Mouse (Mus musculus) forebrain, embryonic 10.5 days (tissue): ENCODE results near the gene Irf2. TPM values are rescaled to one million over a fixed set of nuclear protein-coding genes. Genes with fewer than 3 reads are reported as not detected.

Source experiments
- DNase-seq: peaks from one replicate; pipeline ENCODE4 v3.0.0-alpha.2; 2017; ENCODE audit warnings: low spot score; ENCODE audit errors: extremely low spot score
- H3K27ac ChIP-seq: fragments of 300-500 bp; sonication (generic); 2 replicates; pipeline ENCODE4 v1.5.1; 2016; ENCODE audit warnings: mild to moderate bottlenecking
- H3K27me3 ChIP-seq: fragments of 300-500 bp; sonication (generic); 2 replicates; pipeline ENCODE4 v1.6.1; 2016; ENCODE audit warnings: mild to moderate bottlenecking; ENCODE audit not compliant: poor library complexity, severe bottlenecking
- H3K36me3 ChIP-seq: fragments of 300-500 bp; sonication (generic); replicated peaks from 2 replicates; pipeline ENCODE4 v1.6.1; 2016; ENCODE audit warnings: mild to moderate bottlenecking, moderate library complexity
- H3K4me1 ChIP-seq: fragments of 300-500 bp; sonication (generic); 2 replicates; pipeline ENCODE4 v1.6.1; 2016
- H3K4me3 ChIP-seq: fragments of 300-500 bp; sonication (generic); 2 replicates; pipeline ENCODE4 v1.5.1; 2016; ENCODE audit warnings: mild to moderate bottlenecking, moderate library complexity
- H3K9me3 ChIP-seq: fragments of 300-500 bp; sonication (generic); 2 replicates; pipeline ENCODE4 v1.6.1; 2016; ENCODE audit warnings: mild to moderate bottlenecking, moderate library complexity
- WGBS: fragments of 180-500 bp; shearing (Covaris S2); methylation state at CpG from one replicate; pipeline ENCODE4 v1.1.7; 2016; 5-methylcytosine and 5-hydroxymethylcytosine counted together
- polyA plus RNA-seq: library from polyadenylated mRNA; unstranded; fragments of >200 nt; fragmentation: Nextera tagmentation; extraction: Ambion mirVana; gene quantifications from 2 replicates; pipeline ENCODE4 v1.2.1, GENCODE M21; 2016

Gene Irf2
- polyA plus RNA-seq, 1 experiment from 2014 or later: 7.8 TPM

- H3K27me3 ChIP-seq: no peaks in the 10 kb centered on the region
- no peak overlapping the region for H3K27ac ChIP-seq
- peaks cover 30% of the 10 kb centered on the region for H3K4me1 ChIP-seq
- no peaks in the 10 kb centered on the region for H3K9me3 ChIP-seq
- H3K36me3 ChIP-seq: no peaks in the 10 kb centered on the region
- DNase-seq: no peak
- no peak overlapping the region for H3K4me3 ChIP-seq
- 91% methylated on average over 9 of the region's 9 CpGs for WGBS
Observed at GRCm38 (mm10) chr8:46883232-46884000, 143.9 kb downstream of the Irf2 start.

- WGBS: 86% methylated on average over 2 of the region's 2 CpGs
- DNase-seq: no peak
- Histone ChIP-seq H3K4me1 (peaks cover 26% of the 10 kb centered on the region), H3K4me3 (no peak overlapping the region), H3K9me3 (no peaks in the 10 kb centered on the region), H3K27me3 (no peaks in the 10 kb centered on the region), H3K27ac (no peak overlapping the region), H3K36me3 (no peaks in the 10 kb centered on the region)
Observed at GRCm38 (mm10) chr8:46885786-46886185, 146.3 kb downstream of the Irf2 start.

DNA sequence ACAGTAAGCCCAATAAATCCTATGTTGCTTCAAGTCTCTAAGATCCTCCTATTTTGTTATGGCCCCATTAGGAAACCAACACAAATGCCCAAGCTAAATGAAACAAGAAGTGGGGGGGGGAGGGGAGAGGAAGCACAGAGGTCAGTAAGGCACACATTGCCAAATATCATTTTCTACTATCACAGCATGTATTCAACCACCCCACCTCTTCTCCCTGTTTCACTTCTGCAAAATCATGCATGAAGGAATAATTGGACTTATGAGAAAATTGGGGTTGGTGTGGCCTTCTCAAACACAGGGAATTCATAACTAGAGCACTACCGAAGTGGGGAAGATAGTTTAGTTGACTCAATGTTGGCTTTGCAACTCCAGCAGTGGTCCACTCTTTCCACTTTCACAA lies 146.7 kb downstream of the Irf2 start:
- no peak for DNase-seq
- WGBS: 97% methylated on average over 1 of the region's 1 CpGs
- no peak overlapping the region for H3K4me3 ChIP-seq
- H3K9me3 ChIP-seq: no peaks in the 10 kb centered on the region
- no peaks in the 10 kb centered on the region for H3K36me3 ChIP-seq
- H3K27ac ChIP-seq: no peak overlapping the region
- no peaks in the 10 kb centered on the region for H3K27me3 ChIP-seq
- peaks cover 26% of the 10 kb centered on the region for H3K4me1 ChIP-seq

GRCm38 (mm10) chr8:46887396-46887795 lies 147.9 kb downstream of the Irf2 start:
- Histone ChIP-seq H3K4me3 (no peak overlapping the region), H3K27me3 (no peaks in the 10 kb centered on the region), H3K4me1 (peaks cover 23% of the 10 kb centered on the region), H3K27ac (no peak overlapping the region), H3K36me3 (no peaks in the 10 kb centered on the region), H3K9me3 (no peaks in the 10 kb centered on the region)
- no peak for DNase-seq
- WGBS: 79% methylated on average over 6 of the region's 6 CpGs

GRCm38 (mm10) chr8:46888575-46888974 lies 149.0 kb downstream of the Irf2 start:
- H3K4me1 ChIP-seq: peaks cover 21% of the 10 kb centered on the region
- no peaks in the 10 kb centered on the region for H3K9me3 ChIP-seq
- 75% methylated on average over 4 of the region's 4 CpGs for WGBS
- no peaks in the 10 kb centered on the region for H3K27me3 ChIP-seq
- H3K4me3 ChIP-seq: no peak overlapping the region
- no peak for DNase-seq
- H3K27ac ChIP-seq: no peak overlapping the region
- H3K36me3 ChIP-seq: no peaks in the 10 kb centered on the region

DNA sequence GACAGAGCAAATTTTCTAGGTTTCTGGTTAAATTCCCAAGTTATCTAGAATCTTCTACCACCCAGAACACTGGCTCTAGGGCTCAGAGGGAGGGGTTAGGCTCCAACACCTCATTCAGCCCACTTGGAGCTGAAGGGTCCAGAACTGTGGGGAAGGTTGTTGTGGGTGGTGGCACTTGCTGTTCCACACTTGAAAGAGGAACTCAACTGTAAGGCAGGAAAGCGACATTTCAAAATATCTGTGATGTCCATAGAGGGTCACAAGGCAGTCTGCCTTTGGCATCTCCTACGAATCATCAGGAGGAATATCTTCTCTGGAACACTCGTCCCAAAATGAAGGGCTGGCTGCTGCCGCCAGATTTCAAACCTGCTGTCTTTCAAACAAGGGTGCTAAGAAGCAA lies 150.7 kb downstream of the Irf2 start:
- no peak overlapping the region for H3K4me3 ChIP-seq
- H3K9me3 ChIP-seq: no peaks in the 10 kb centered on the region
- no peaks in the 10 kb centered on the region for H3K27me3 ChIP-seq
- 88% methylated on average over 4 of the region's 4 CpGs for WGBS
- no peaks in the 10 kb centered on the region for H3K36me3 ChIP-seq
- DNase-seq: no peak
- no peak overlapping the region for H3K27ac ChIP-seq
- H3K4me1 ChIP-seq: peaks cover 21% of the 10 kb centered on the region

DNA sequence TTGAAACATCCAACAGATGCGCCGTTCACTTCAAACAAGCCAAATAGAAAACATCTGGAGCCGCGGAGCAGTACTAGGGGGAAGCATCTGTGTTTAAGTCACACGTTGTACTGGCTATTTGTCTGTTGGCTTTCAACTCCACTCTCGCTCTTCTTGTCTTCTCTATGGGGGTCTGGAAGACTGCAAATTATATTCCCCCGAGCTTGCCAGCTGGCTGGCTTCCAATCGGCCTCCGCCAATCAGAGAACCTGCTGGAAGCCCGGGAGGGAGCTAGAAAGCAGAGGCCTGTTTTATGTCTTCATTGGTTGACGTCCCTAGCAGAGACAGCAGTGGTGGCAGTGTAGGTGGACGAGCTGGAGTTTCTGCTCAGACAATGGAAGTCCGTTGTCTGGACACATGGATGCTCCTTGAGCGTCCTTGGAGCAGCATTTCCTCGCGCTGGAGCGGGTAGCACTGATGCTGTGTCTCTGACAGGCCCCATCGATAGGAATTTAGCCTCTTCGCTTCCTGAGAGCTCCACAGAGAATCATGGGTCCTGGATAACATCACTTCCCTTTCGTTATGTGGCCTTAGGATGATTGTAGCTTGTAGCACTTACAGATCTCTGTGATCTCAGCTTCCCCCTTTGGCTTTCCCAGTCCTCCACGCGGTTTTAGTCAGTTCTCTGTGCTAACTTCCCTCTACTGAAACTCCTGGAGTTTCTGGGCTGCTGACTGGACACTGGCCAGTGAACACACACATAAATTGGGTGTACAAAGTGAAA lies 153.2 kb downstream of the Irf2 start:
- no peak for DNase-seq
- no peaks in the 10 kb centered on the region for H3K36me3 ChIP-seq
- H3K4me1 ChIP-seq: peaks cover 15% of the 10 kb centered on the region
- no peaks in the 10 kb centered on the region for H3K27me3 ChIP-seq
- 86% methylated on average over 22 of the region's 22 CpGs for WGBS
- H3K9me3 ChIP-seq: no peaks in the 10 kb centered on the region
- H3K27ac ChIP-seq: peak overlapping the region; percentile 40; the same call in 1 of the 2 replicates
- H3K4me3 ChIP-seq: no peak overlapping the region

GRCm38 (mm10) chr8:46894385-46894784 lies 154.9 kb downstream of the Irf2 start:
- no peaks in the 10 kb centered on the region for H3K9me3 ChIP-seq
- no peak overlapping the region for H3K27ac ChIP-seq
- no peak for DNase-seq
- 93% methylated on average over 2 of the region's 2 CpGs for WGBS
- no peak overlapping the region for H3K4me3 ChIP-seq
- no peaks in the 10 kb centered on the region for H3K36me3 ChIP-seq
- H3K4me1 ChIP-seq: peaks cover 11% of the 10 kb centered on the region
- H3K27me3 ChIP-seq: peaks cover 5% of the 10 kb centered on the region; the same call in 1 of the 2 replicates

GRCm38 (mm10) chr8:46896005-46896404 lies 156.5 kb downstream of the Irf2 start:
- Histone ChIP-seq H3K4me3 (no peak overlapping the region), H3K27ac (no peak overlapping the region), H3K9me3 (no peaks in the 10 kb centered on the region), H3K4me1 (peaks cover 11% of the 10 kb centered on the region), H3K27me3 (peaks cover 5% of the 10 kb centered on the region; the same call in 1 of the 2 replicates), H3K36me3 (no peaks in the 10 kb centered on the region)
- 92% methylated on average over 5 of the region's 5 CpGs for whole genome bisulfite sequencing
- DNase-seq: no peak

DNA sequence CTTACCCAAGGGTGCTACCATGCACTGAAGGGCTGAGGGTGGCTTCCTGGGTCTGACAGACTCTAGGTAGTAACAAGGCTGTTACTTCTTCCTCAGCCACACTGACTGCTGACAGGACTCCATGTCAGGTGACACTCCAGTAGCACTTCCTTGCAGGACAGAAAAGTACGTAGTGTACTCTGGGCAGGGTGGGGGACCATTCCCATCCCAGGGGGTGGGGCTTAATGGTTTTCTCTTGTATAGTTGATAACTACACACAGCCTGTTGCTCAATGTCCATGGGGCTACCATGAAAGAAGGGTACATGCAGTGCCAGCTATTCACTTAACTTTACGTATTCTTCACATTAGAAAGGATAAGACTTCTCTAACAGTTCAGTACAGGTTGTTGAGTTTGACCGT lies 157.2 kb downstream of the Irf2 start:
- Histone ChIP-seq H3K4me3 (no peak overlapping the region), H3K9me3 (no peaks in the 10 kb centered on the region), H3K27ac (no peak overlapping the region), H3K27me3 (peaks cover 5% of the 10 kb centered on the region; the same call in 1 of the 2 replicates), H3K4me1 (peaks cover 11% of the 10 kb centered on the region), H3K36me3 (no peaks in the 10 kb centered on the region)
- 95% methylated on average over 3 of the region's 3 CpGs for WGBS
- no peak for DNase-seq

Other genes with a start within 250 kb of the Irf2 start
- 34.2 and 34.9 TPM in 2 replicates for gene Cenpu, start 187.7 kb upstream of the Irf2 start, polyA plus RNA-seq
- gene Primpol, start 122.5 kb upstream of the Irf2 start, polyA plus RNA-seq: 8.5 and 9.9 TPM in 2 replicates
- 132 and 139 TPM in 2 replicates for gene Casp3, start 122.4 kb upstream of the Irf2 start, polyA plus RNA-seq
- gene Enpp6, start 247.2 kb downstream of the Irf2 start, polyA plus RNA-seq: 0.11 TPM in 1 of 2 replicates, not detected in the other